Mouse (Mus musculus) lung, adult 10 weeks (tissue): ENCODE data around the gene Gm11060. TPM values are rescaled to one million over a fixed set of nuclear protein-coding genes. Genes with fewer than 3 reads are reported as not detected.

Source experiments
- polyA plus RNA-seq: library from polyadenylated mRNA; stranded (reverse); fragments of 350-450 nt; fragmentation: Illumina TruSeq; extraction: RNeasy Lipid Tissue Mini Kit (QIAGEN cat#74804); gene quantifications from one replicate; pipeline ENCODE4 v1.2.3, GENCODE M21; 2014; ENCODE audit warnings: low read depth, low replicate concordance; ENCODE audit not compliant: insufficient read depth

Gm11060 gene
- polyA plus RNA-seq: not detected

GRCm38 (mm10) chr2:105091718-105092117, at the start of gene Gm11060:
Gene Gm11060, plus strand, starts transcription at chr2:105092018.

GRCm38 (mm10) chr2:105126279-105126678, 34.5 kb downstream of the Gm11060 start, which contains the start of gene Wt1:
Gene Wt1, plus strand, starts transcription at chr2:105126529.

Other genes with a start within 250 kb of the Gm11060 start
- 0.43 TPM for gene Prrg4, start 242.1 kb upstream of the Gm11060 start, polyA plus RNA-seq
- 9.3 TPM for gene Ccdc73, start 224.2 kb upstream of the Gm11060 start, polyA plus RNA-seq
- gene Eif3m, start 74.9 kb upstream of the Gm11060 start, polyA plus RNA-seq: 135 TPM
- gene Wt1, start 34.5 kb downstream of the Gm11060 start, polyA plus RNA-seq: 2.7 TPM
- not detected for gene Them7, start 132.3 kb downstream of the Gm11060 start, polyA plus RNA-seq